Mouse (Mus musculus) layer of hippocampus, postnatal 25 days (tissue): ENCODE data around the gene Rnf113a2. TPM values are rescaled to one million over a fixed set of nuclear protein-coding genes. Genes with fewer than 3 reads are reported as not detected.

ENCODE experiments used
- total RNA-seq, 2 experiments: library from RNA; stranded (reverse); gene quantifications; 2 replicates each; pipeline ENCODE4 v1.2.3; 2021

The Rnf113a2 gene
- total RNA-seq, 2 experiments from 2014 or later, result 13.0 to 13.3 TPM

Other genes with a start within 250 kb of the Rnf113a2 start
- gene Elmsan1, start 198.3 kb upstream of the Rnf113a2 start, total RNA-seq, result 10 to 100 TPM; 21.0 to 21.7 TPM
- gene Ptgr2, start 132.0 kb upstream of the Rnf113a2 start, total RNA-seq, result 10 to 100 TPM; 38.0 to 41.3 TPM
- gene Zfp410, start 100.3 kb upstream of the Rnf113a2 start, total RNA-seq, result 10 to 100 TPM; 31.4 to 38.7 TPM
- gene Coq6, start 55.5 kb upstream of the Rnf113a2 start, total RNA-seq, result 10 to 100 TPM; 26.4 to 28.7 TPM
- gene Fam161b, start 55.4 kb upstream of the Rnf113a2 start, total RNA-seq, result 10 to 100 TPM in 1 of 2 experiments, 1 to 10 TPM in 1; 9.5 to 10.8 TPM
- 10 to 100 TPM; 24.8 to 27.0 TPM for gene Entpd5, start 8.2 kb upstream of the Rnf113a2 start, total RNA-seq
- 10 to 100 TPM in 1 of 2 experiments, 1 to 10 TPM in 1; 7.0 to 11.0 TPM for gene Bbof1, start 8.1 kb upstream of the Rnf113a2 start, total RNA-seq
- gene Aldh6a1, start 33.8 kb downstream of the Rnf113a2 start, total RNA-seq, result 10 to 100 TPM; 45.1 to 47.5 TPM
- 10 to 100 TPM; 20.4 to 25.5 TPM for gene Lin52, start 34.2 kb downstream of the Rnf113a2 start, total RNA-seq
- gene Vsx2, start 152.6 kb downstream of the Rnf113a2 start, total RNA-seq, result under 1 TPM; 0.12 to 0.22 TPM
- 10 to 100 TPM; 14.1 to 15.5 TPM for gene Abcd4, start 200.2 kb downstream of the Rnf113a2 start, total RNA-seq
- gene Vrtn, start 223.8 kb downstream of the Rnf113a2 start, total RNA-seq, result not detected